Mouse (Mus musculus) kidney, embryonic 16.5 days (tissue): Measurements from ENCODE around the gene Cyb5b. TPM values are rescaled to one million over a fixed set of nuclear protein-coding genes. Genes with fewer than 3 reads are reported as not detected.
"Not testable (repeated sequence)": the region's sequence is repeated elsewhere in the genome, so short reads cannot be mapped to it uniquely, and the experiment has no call there.

ENCODE experiments used
- ATAC-seq: fragments of 200-750 bp; cut with Nextera tagmentation; 2 replicates; pipeline ENCODE4 v1.8.0; 2017; ENCODE audit warnings: moderate TSS enrichment; ENCODE audit not compliant: low FRiP score, low TSS enrichment
- H3K27ac ChIP-seq: fragments of 300-500 bp; sonication (generic); 2 replicates; pipeline ENCODE4 v1.5.1; 2014; ENCODE audit warnings: low read length
- H3K27me3 ChIP-seq: fragments of 300-500 bp; sonication (generic); 2 replicates; pipeline ENCODE4 v1.6.1; 2014; ENCODE audit warnings: low read length, control low read depth, mixed read lengths; ENCODE audit not compliant: insufficient read depth
- H3K36me3 ChIP-seq: fragments of 300-500 bp; sonication (generic); 2 replicates; pipeline ENCODE4 v1.6.1; 2014; ENCODE audit warnings: low read length, control low read depth, mixed read lengths; ENCODE audit not compliant: insufficient read depth
- H3K4me1 ChIP-seq: fragments of 300-500 bp; sonication (generic); 2 replicates; pipeline ENCODE4 v1.6.1; 2014; ENCODE audit warnings: low read length, control low read depth, mixed read lengths; ENCODE audit not compliant: insufficient read depth
- H3K4me2 ChIP-seq: fragments of 300-500 bp; sonication (generic); replicated peaks from 2 replicates; pipeline ENCODE4 v1.6.1; 2014; ENCODE audit warnings: low read depth, low read length
- H3K4me3 ChIP-seq: fragments of 300-500 bp; sonication (generic); 2 replicates; pipeline ENCODE4 v1.5.1; 2014; ENCODE audit warnings: mild to moderate bottlenecking, low read length
- H3K9ac ChIP-seq: fragments of 300-500 bp; sonication (generic); replicated peaks from 2 replicates; pipeline ENCODE4 v1.6.1; 2014; ENCODE audit warnings: low read length
- H3K9me3 ChIP-seq: fragments of 300-500 bp; sonication (generic); 2 replicates; pipeline ENCODE4 v1.6.1; 2016; ENCODE audit warnings: low read length, control low read depth
- WGBS: fragments of 180-500 bp; shearing (Covaris S2); extraction: QIAGEN DNeasy Blood & Tissue Kit; methylation state at CpG from one replicate; pipeline ENCODE4 v1.1.7; 2014; 5-methylcytosine and 5-hydroxymethylcytosine counted together
- polyA plus RNA-seq: library from polyadenylated mRNA; unstranded; fragments of >200 nt; fragmentation: Nextera tagmentation; extraction: Ambion mirVana; gene quantifications from 2 replicates; pipeline ENCODE4 v1.2.1, GENCODE M21; 2015

Gene Cyb5b
- polyA plus RNA-seq, 1 experiment from 2014 or later: 138 TPM

DNA sequence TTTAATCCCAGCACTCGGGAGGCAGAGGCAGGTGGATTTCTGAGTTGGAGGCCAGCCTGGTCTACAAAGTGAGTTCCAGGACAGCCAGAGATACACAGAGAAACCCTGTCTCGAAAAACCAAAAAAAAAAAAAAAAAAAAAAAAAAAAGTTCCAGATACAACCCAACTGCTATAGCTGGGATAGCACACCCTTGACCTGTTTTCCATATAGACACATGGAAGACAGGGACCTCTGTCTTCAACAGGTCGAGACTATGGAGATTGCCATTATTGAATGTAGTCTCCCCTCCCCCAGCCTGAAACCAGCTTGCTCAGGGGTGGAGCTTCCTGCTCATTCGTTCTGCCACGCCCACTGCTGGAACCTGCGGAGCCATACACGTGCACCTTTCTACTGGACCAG, 66.8 kb downstream of the Cyb5b start:
- not testable (repeated sequence) for ATAC-seq, H3K9me3 ChIP-seq, H3K4me1 ChIP-seq, H3K9ac ChIP-seq, H3K36me3 ChIP-seq, H3K27ac ChIP-seq, H3K4me2 ChIP-seq, H3K4me3 ChIP-seq, H3K27me3 ChIP-seq
- 72% methylated on average over 7 of the region's 7 CpGs for WGBS

GRCm38 (mm10) chr8:107218091-107218490, 67.7 kb downstream of the Cyb5b start:
- Histone ChIP-seq H3K36me3 (no peaks in the 10 kb centered on the region), H3K4me2 (no peak overlapping the region), H3K9ac (no peak overlapping the region), H3K4me1 (0 out of 2 replicates have a peak, but pooled peaks cover 5% of the 10 kb centered on the region), H3K27me3 (no peaks in the 10 kb centered on the region), H3K9me3 (no peaks in the 10 kb centered on the region), H3K4me3 (no peak overlapping the region), H3K27ac (no peak overlapping the region)
- no peak for ATAC-seq
- 88% methylated on average over 8 of the region's 8 CpGs for WGBS

DNA sequence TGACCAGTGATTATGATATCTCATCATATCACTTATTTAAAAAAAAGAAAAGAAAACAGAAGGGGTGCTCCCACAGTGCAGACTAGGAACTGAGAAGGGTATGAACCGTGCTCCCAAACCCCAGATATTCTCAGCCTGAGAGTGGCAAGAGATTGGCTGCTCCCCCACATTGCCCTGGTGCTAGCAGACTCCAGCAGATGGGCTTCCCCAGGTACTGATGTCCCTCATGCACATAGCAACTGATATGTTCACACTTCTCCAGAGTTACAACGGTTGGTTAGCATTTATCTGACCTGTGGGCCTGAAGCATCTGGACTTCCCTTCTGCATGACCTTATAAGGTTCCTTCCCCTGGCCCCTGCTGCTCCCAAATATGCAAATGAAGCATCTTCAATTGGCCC, 68.6 kb downstream of the Cyb5b start:
- no peaks in the 10 kb centered on the region for H3K9me3 ChIP-seq
- no peak overlapping the region for H3K27ac ChIP-seq
- no peak overlapping the region for H3K4me3 ChIP-seq
- 87% methylated on average over 2 of the region's 2 CpGs for WGBS
- H3K27me3 ChIP-seq: no peaks in the 10 kb centered on the region
- H3K36me3 ChIP-seq: no peaks in the 10 kb centered on the region
- peaks cover 10% of the 10 kb centered on the region; the same call in 1 of the 2 replicates for H3K4me1 ChIP-seq
- H3K4me2 ChIP-seq: no peak overlapping the region
- H3K9ac ChIP-seq: no peak overlapping the region
- no peak for ATAC-seq

DNA sequence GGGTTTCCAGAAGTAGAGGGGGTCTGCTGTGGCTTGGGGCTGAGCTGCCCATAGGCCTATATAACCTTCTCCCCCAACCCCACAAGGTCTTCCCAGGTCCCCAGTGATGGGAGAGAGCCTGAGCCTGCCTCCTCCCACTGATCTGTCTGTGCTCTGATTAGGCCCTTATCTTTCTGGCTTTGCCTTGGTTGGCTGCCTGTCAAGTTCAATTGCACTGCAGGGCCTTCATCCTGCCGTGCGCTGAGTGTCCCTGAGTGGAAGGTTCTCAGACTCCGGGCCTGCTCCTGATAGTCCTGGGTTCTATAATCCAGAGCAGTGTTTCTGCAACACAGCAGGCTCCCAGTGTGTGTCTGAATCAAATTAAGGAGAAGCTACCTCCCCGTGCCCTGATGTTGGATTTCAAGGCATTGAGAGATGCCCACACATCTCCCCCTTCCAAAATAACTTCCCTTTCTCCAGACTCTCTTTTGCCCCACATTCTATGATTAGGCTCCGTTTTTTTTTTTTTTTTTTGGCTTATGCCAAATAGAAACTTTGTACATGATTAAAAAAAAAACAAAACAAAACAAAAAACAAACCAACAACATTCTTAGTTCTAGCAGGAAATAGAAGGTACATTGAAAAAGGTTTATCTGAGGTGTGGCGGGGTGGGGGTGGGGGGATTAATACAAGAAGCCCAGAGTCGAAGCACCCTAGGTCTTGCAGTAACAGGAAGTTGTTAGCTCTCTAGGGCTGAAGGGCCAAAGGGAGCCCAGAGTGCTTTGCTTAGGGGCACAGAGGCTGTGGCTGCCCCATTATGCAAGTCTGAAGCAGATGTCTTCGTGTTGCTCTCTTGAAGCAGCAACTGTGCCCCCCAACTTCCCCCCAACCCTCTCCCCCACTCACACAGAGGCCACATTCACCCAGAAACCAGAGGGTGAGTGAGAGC, 71.7 kb downstream of the Cyb5b start:
- H3K4me3 ChIP-seq: no peak overlapping the region
- no peaks in the 10 kb centered on the region; the same call in 1 of the 2 replicates for H3K9me3 ChIP-seq
- no peaks in the 10 kb centered on the region for H3K27me3 ChIP-seq
- no peak for ATAC-seq
- no peak overlapping the region for H3K4me2 ChIP-seq
- H3K36me3 ChIP-seq: no peaks in the 10 kb centered on the region
- 50% methylated on average over 8 of the region's 8 CpGs for WGBS
- H3K4me1 ChIP-seq: peaks cover 18% of the 10 kb centered on the region; the same call in 1 of the 2 replicates
- no peak overlapping the region for H3K27ac ChIP-seq
- H3K9ac ChIP-seq: no peak overlapping the region

DNA sequence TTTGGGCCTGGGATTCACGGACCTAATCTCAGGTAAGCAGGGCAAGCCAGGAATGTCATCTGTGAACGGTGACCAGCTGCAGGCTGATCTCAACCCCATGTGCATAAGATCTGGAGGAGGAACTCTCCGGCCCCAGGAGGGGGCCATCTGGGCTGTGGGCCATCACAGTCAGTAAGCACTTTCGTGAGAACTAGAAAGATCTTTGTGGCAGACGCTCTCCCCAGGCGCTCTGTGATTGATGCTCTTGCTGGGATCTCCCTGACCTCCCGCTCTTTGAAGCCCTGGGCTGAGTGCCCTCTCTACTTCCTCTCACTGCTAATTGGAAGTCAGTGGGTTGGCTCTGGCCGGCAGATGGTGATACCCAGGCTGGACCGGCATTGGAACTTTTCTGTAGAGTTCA, 75.7 kb downstream of the Cyb5b start:
- Histone ChIP-seq H3K9me3 (no peaks in the 10 kb centered on the region; the same call in 1 of the 2 replicates), H3K4me1 (peaks cover 20% of the 10 kb centered on the region; the same call in 1 of the 2 replicates), H3K36me3 (no peaks in the 10 kb centered on the region), H3K9ac (no peak overlapping the region), H3K27ac (peak overlapping the region; percentile 17), H3K4me2 (no peak overlapping the region), H3K27me3 (no peaks in the 10 kb centered on the region), H3K4me3 (no peak overlapping the region)
- 14% methylated on average over 9 of the region's 9 CpGs for WGBS
- peak; percentile 68 for ATAC-seq

GRCm38 (mm10) chr8:107227011-107227626, 76.7 kb downstream of the Cyb5b start:
- WGBS: 35% methylated on average over 11 of the region's 11 CpGs
- Histone ChIP-seq H3K4me3 (no peak overlapping the region), H3K36me3 (no peaks in the 10 kb centered on the region), H3K9me3 (no peaks in the 10 kb centered on the region; the same call in 1 of the 2 replicates), H3K27ac (no peak overlapping the region), H3K9ac (no peak overlapping the region), H3K4me1 (peaks cover 16% of the 10 kb centered on the region; the same call in 1 of the 2 replicates), H3K4me2 (no peak overlapping the region), H3K27me3 (no peaks in the 10 kb centered on the region)
- ATAC-seq: no peak; the same call in 1 of the 2 replicates

- peaks cover 7% of the 10 kb centered on the region; the same call in 1 of the 2 replicates for H3K9me3 ChIP-seq
- no peak overlapping the region for H3K4me2 ChIP-seq
- H3K4me3 ChIP-seq: no peak overlapping the region
- H3K4me1 ChIP-seq: no peaks in the 10 kb centered on the region
- H3K36me3 ChIP-seq: no peaks in the 10 kb centered on the region
- no peak for ATAC-seq
- no peak overlapping the region for H3K9ac ChIP-seq
- H3K27ac ChIP-seq: no peak overlapping the region
- H3K27me3 ChIP-seq: no peaks in the 10 kb centered on the region
- WGBS: 90% methylated on average over 3 of the region's 3 CpGs
These were observed 82.8 kb downstream of the Cyb5b start for GRCm38 (mm10) chr8:107233251-107233650.

DNA sequence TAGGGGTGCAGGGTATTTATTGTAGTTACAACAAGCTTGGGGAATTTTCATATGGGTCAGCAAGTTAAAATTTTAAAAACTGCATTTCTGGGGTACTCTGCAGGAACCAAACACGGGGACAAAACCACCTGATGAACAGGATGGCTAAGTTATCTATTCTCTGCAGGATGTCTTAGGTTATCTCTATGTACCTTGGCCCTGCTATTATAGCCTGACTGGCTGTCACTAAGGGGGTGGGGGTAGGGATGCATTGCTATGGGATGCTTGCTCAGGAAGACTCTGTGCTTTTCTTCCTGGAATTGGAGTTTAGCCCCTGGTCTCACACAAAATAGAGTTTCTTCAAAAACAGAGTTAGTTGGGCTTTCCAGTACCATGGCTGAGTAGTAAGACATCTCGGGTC, 83.3 kb downstream of the Cyb5b start:
- no peak overlapping the region for H3K27ac ChIP-seq
- no peak overlapping the region for H3K9ac ChIP-seq
- no peaks in the 10 kb centered on the region for H3K27me3 ChIP-seq
- no peak overlapping the region for H3K4me2 ChIP-seq
- no peak for ATAC-seq
- H3K36me3 ChIP-seq: no peaks in the 10 kb centered on the region
- WGBS: 81% methylated on average over 2 of the region's 2 CpGs
- peaks cover 7% of the 10 kb centered on the region; the same call in 1 of the 2 replicates for H3K9me3 ChIP-seq
- no peaks in the 10 kb centered on the region for H3K4me1 ChIP-seq
- H3K4me3 ChIP-seq: no peak overlapping the region
